Mouse (Mus musculus) Patski (cell line): ENCODE measurements around the gene Kat7. TPM values are rescaled to one million over a fixed set of nuclear protein-coding genes. Genes with fewer than 3 reads are reported as not detected.
A peak's percentile ranks its signal among the peaks of the same experiment; 100 is the strongest.

Source experiments
- ATAC-seq: fragments of 100-300 bp; one replicate; pipeline ENCODE4 v1.8.0; 2021
- CTCF ChIA-PET: fragments of 350-600 bp; sonication (Branson Sonifier 250); formaldehyde crosslinking; loops from one replicate; lab custom pipeline; 2022; ENCODE audit warnings: inconsistent platforms; lab: Charles Lee
- POLR2A ChIA-PET: fragments of 350-600 bp; sonication (Branson Sonifier 250); formaldehyde crosslinking; loops from one replicate; lab custom pipeline; 2022; ENCODE audit warnings: antibody characterized with exemption, inconsistent platforms; lab: Charles Lee
- DNase-seq: peaks from one replicate; pipeline ENCODE4 v3.0.0-alpha.2; 2011; ENCODE audit warnings: low read depth, low spot score
- H3K27me3 ChIP-seq: fragments of 371-371 bp; one replicate; pipeline ENCODE4 v1.5.1; 2021
- CTCF ChIP-seq: fragments of 100-300 bp; IDR thresholded peaks from one replicate; pipeline ENCODE4 v1.5.1; 2021
- in situ Hi-C: fragments of 300-500 bp; cut with MboI; formaldehyde crosslinking; loops from 3 replicates; pipeline ENCODE4 v1.11.1; 2018; ENCODE audit warnings: low pct_unique_long_range_greater_than_20kb, mixed read lengths
- polyA plus RNA-seq: library from polyadenylated mRNA; unstranded; gene quantifications from one replicate; pipeline ENCODE4 v1.2.3, GENCODE M21; 2021

Gene Kat7
- polyA plus RNA-seq: 52.5 TPM

GRCm38 (mm10) chr11:95310007-95310647 lies at the start of gene Kat7:
Kat7 (minus strand) TSS chr11:95310246.
- POLR2A ChIA-PET: no interaction called here
- ATAC-seq: peak; percentile 75
- peak; percentile 99 for DNase-seq
- in situ Hi-C loops: loop anchor here (5.0 kb wide), 1 partner anchor 72 kb away; the partner anchor contains the start of gene Slc35b1
- CTCF ChIA-PET: interaction anchor here (1.1 to 2.5 kb wide), 3 partner anchors 51 to 211 kb away, joined by 3 to 5 read pairs (median 4); partner anchors contain the start of gene Slc35b1
- no peaks in the 10 kb centered on the region for H3K27me3 ChIP-seq
- no peak for TF ChIP-seq CTCF

- ChIA-PET CTCF (interaction anchor here (1.5 kb wide), 1 partner anchor 17 kb away, joined by 3 read pairs; no protein-coding TSS in a partner anchor), POLR2A (no interaction called here)
- no peak for TF ChIP-seq CTCF
- DNase-seq (no peak), ATAC-seq (no peak)
- in situ Hi-C loops: loop anchor here (25.0 kb wide), 1 partner anchor 279 kb away; no protein-coding TSS in a partner anchor
- H3K27me3 ChIP-seq: no peaks in the 10 kb centered on the region
Observed at GRCm38 (mm10) chr11:95358263-95358662, 48.2 kb upstream of the Kat7 start.

- no peaks in the 10 kb centered on the region for H3K27me3 ChIP-seq
- no peak for DNase-seq
- ATAC-seq: no peak
- POLR2A ChIA-PET: no interaction called here
- in situ Hi-C loops: loop anchor here (25.0 kb wide), 1 partner anchor 281 kb away; no protein-coding TSS in a partner anchor
- CTCF ChIA-PET: no interaction called here
- no peak for TF ChIP-seq CTCF
Observed at GRCm38 (mm10) chr11:95356469-95357273, 46.6 kb upstream of the Kat7 start.

- in situ Hi-C loops: loop anchor here (25.0 kb wide), 1 partner anchor 281 kb away; no protein-coding TSS in a partner anchor
- TF ChIP-seq CTCF: no peak
- no peaks in the 10 kb centered on the region for H3K27me3 ChIP-seq
- DNase-seq (no peak), ATAC-seq (no peak)
- ChIA-PET POLR2A (no interaction called here), CTCF (no interaction called here)
Observed at GRCm38 (mm10) chr11:95356039-95356438, 46.0 kb upstream of the Kat7 start.

DNA sequence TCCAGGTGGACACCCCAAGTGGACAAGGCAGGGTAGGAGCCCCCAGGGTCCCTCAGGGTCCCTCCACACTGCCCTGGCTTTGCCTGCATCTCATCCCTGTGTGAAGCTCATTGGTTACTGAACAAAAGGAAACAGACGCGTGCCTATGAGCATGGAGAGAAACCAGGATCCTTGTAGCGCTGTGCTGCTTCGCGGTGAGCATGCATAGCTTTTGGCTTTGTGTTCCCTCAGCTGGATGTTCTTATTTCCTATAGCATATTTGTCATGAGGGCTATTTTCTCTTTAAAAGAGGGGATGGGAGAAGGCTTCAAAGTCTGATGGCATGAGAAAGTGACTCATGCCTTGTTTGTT lies 45.6 kb upstream of the Kat7 start:
- no peak for TF ChIP-seq CTCF
- ATAC-seq: no peak

GRCm38 (mm10) chr11:95354945-95355660 lies 45.1 kb upstream of the Kat7 start:
- ATAC-seq: no peak
- no peak for TF ChIP-seq CTCF
- DNase-seq: no peak
- no peaks in the 10 kb centered on the region for H3K27me3 ChIP-seq
- CTCF ChIA-PET: no interaction called here
- POLR2A ChIA-PET: no interaction called here
- in situ Hi-C loops: loop anchor here (25.0 kb wide), 1 partner anchor 282 kb away; no protein-coding TSS in a partner anchor

More for the DNA sequence above, 45.6 kb upstream of the Kat7 start:
- CTCF ChIA-PET: no interaction called here
- in situ Hi-C loops: loop anchor here (25.0 kb wide), 1 partner anchor 282 kb away; no protein-coding TSS in a partner anchor
- DNase-seq: no peak
- POLR2A ChIA-PET: no interaction called here
- no peaks in the 10 kb centered on the region for H3K27me3 ChIP-seq

GRCm38 (mm10) chr11:95354228-95354944 lies 44.3 kb upstream of the Kat7 start:
- H3K27me3 ChIP-seq: no peaks in the 10 kb centered on the region
- TF ChIP-seq CTCF: no peak
- in situ Hi-C loops: loop anchor here (25.0 kb wide), 1 partner anchor 283 kb away; no protein-coding TSS in a partner anchor
- no peak for DNase-seq
- POLR2A ChIA-PET: no interaction called here
- ATAC-seq: no peak
- CTCF ChIA-PET: no interaction called here

DNA sequence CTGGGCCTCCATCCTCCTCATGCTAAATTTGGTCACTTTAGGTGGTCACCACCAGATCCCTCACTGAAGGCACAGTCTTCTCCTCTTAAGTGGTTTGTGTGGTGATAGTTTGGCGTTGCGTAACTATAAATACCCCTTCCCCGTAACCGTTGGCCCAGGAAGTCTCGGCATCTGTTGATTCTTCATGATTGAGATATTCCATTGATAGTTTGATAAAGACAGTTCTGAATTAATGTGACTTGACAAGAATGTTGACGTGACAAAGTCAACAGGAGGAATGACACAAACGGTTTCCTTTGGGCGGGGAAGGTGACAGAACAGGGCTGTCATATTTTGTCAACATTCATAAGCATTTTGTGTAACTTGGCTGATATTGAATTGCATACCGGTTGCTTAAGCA lies 43.2 kb upstream of the Kat7 start:
- in situ Hi-C loops: loop anchor here (25.0 kb wide), 1 partner anchor 284 kb away; no protein-coding TSS in a partner anchor
- no peaks in the 10 kb centered on the region for H3K27me3 ChIP-seq
- TF ChIP-seq CTCF: no peak
- CTCF ChIA-PET: no interaction called here
- ATAC-seq (no peak), DNase-seq (no peak)
- POLR2A ChIA-PET: no interaction called here

DNA sequence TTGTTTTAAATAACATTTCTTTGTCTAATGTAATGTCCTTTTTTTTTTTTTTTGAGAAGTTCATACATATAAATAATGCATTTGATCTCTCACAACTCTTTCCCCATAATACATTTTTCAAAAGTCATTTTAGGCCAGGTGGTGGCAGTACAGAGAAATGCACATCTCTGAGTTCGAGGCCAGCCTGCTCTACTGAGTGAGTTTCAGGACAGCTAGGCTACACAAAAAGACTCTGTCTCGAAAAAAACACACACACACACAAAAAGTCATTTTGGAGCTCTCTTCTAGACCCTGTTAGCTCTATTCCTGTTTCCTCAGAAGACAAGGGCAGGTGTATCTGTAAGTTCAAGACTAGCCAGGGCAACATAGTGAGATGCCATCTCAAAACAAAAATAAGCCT lies 42.6 kb upstream of the Kat7 start:
- no peaks in the 10 kb centered on the region for H3K27me3 ChIP-seq
- CTCF ChIA-PET: no interaction called here
- no peak for TF ChIP-seq CTCF
- no peak for DNase-seq
- in situ Hi-C loops: loop anchor here (25.0 kb wide), 1 partner anchor 285 kb away; no protein-coding TSS in a partner anchor
- ATAC-seq: no peak
- POLR2A ChIA-PET: no interaction called here

- DNase-seq (no peak), ATAC-seq (no peak)
- no peaks in the 10 kb centered on the region for H3K27me3 ChIP-seq
- no peak for TF ChIP-seq CTCF
- in situ Hi-C loops: loop anchor here (25.0 kb wide), 1 partner anchor 286 kb away; no protein-coding TSS in a partner anchor
- POLR2A ChIA-PET: interaction anchor here (1.1 kb wide), 1 partner anchor 16 kb away, joined by 4 read pairs; no protein-coding TSS in a partner anchor
- CTCF ChIA-PET: interaction anchor here (1.1 to 1.2 kb wide), 2 partner anchors 10 to 12 kb away, joined by 3 to 4 read pairs; no protein-coding TSS in a partner anchor
Observed at GRCm38 (mm10) chr11:95350960-95351359, 40.9 kb upstream of the Kat7 start.
